Mouse (Mus musculus): ENCODE data around the gene Hoxb3. TPM values are rescaled to one million over a fixed set of nuclear protein-coding genes. Genes with fewer than 3 reads are reported as not detected.
A peak's percentile ranks its signal among the peaks of the same experiment; 100 is the strongest.

Hoxb3 gene
- polyA plus RNA-seq, 1 experiment from 2014 or later: 0.81 TPM

GRCm38 (mm10) chr11:96396772-96397626 lies 73.9 kb downstream of the Hoxb3 start:
- no peaks in the 10 kb centered on the region for H3K27me3 ChIP-seq (replicated peaks; ENCODE audit: control insufficient read depth, insufficient read depth, low read length)
- H3K4me2 ChIP-seq (ENCODE audit: low read depth, low read length): no peak overlapping the region
- peaks cover 10% of the 10 kb centered on the region for H3K4me1 ChIP-seq (ENCODE audit: control insufficient read depth, insufficient read depth, low read length)
- H3K36me3 ChIP-seq (ENCODE audit: control insufficient read depth, insufficient read depth, low read length): no peaks in the 10 kb centered on the region
- H3K9me3 ChIP-seq (ENCODE audit: control insufficient read depth, low read length): no peaks in the 10 kb centered on the region
- no peak overlapping the region for H3K9ac ChIP-seq (ENCODE audit: low read depth, low read length)
- DNase-seq (ENCODE audit: low spot score) (no peak), ATAC-seq (ENCODE audit: low read depth) (no peak)
- H3K27ac ChIP-seq (replicated peaks; ENCODE audit: low read depth, low read length): no peak overlapping the region
- H3K4me3 ChIP-seq (ENCODE audit: low read depth, low read length): no peak overlapping the region
- 12% methylated on average over 15 of the region's 15 CpGs for WGBS

MicroRNAs encoded within 50 kb of the gene (microRNA counts, 519-probe panel; counts per million panel counts)
- microRNA mmu-miR-10a: 2,755 counts per million, percentile 60 among the panel's probes with 10 or more counts

Small RNA genes lying within 50 kb of the gene (microRNA-seq; reads per million reads assigned to microRNA genes)
- 2,832 reads per million, percentile 85 among the genes with 10 or more reads in this experiment for gene Mir10a (ENCODE audit: borderline number of aligned reads)

Other genes starting within 250 kb of the Hoxb3 start
- gene Atp5g1, start 247.7 kb upstream of the Hoxb3 start, polyA plus RNA-seq (2014; fragmentation: Nextera tagmentation; extraction: Ambion mirVana): 764 and 777 TPM in 2 replicates
- gene Calcoco2, start 211.4 kb upstream of the Hoxb3 start, polyA plus RNA-seq (2014; fragmentation: Nextera tagmentation; extraction: Ambion mirVana): 0.47 TPM in 1 of 2 replicates, not detected in the other
- gene Ttll6, start 189.5 kb upstream of the Hoxb3 start, polyA plus RNA-seq (2014; fragmentation: Nextera tagmentation; extraction: Ambion mirVana): 0.30 and 0.96 TPM in 2 replicates
- not detected in 2 replicates for gene Hoxb13, start 129.0 kb upstream of the Hoxb3 start, polyA plus RNA-seq (2014; fragmentation: Nextera tagmentation; extraction: Ambion mirVana)
- 0.10 TPM in 1 of 2 replicates, not detected in the other for gene Hoxb9, start 51.9 kb upstream of the Hoxb3 start, polyA plus RNA-seq (2014; fragmentation: Nextera tagmentation; extraction: Ambion mirVana)
- gene Hoxb8, start 41.4 kb upstream of the Hoxb3 start, polyA plus RNA-seq (2014; fragmentation: Nextera tagmentation; extraction: Ambion mirVana): not detected in 2 replicates
- 0.39 and 0.42 TPM in 2 replicates for gene Hoxb7, start 36.7 kb upstream of the Hoxb3 start, polyA plus RNA-seq (2014; fragmentation: Nextera tagmentation; extraction: Ambion mirVana)
- 0.22 and 0.97 TPM in 2 replicates for gene Hoxb6, start 30.9 kb upstream of the Hoxb3 start, polyA plus RNA-seq (2014; fragmentation: Nextera tagmentation; extraction: Ambion mirVana)
- 1.8 and 2.4 TPM in 2 replicates for gene Hoxb5, start 20.0 kb upstream of the Hoxb3 start, polyA plus RNA-seq (2014; fragmentation: Nextera tagmentation; extraction: Ambion mirVana)
- gene Hoxb4, start 5.1 kb upstream of the Hoxb3 start, polyA plus RNA-seq (2014; fragmentation: Nextera tagmentation; extraction: Ambion mirVana): 0.62 and 0.70 TPM in 2 replicates
- gene Hoxb2, start 27.2 kb downstream of the Hoxb3 start, polyA plus RNA-seq (2014; fragmentation: Nextera tagmentation; extraction: Ambion mirVana): 7.5 and 8.9 TPM in 2 replicates
- 0.13 TPM in 1 of 2 replicates, not detected in the other for gene Hoxb1, start 42.4 kb downstream of the Hoxb3 start, polyA plus RNA-seq (2014; fragmentation: Nextera tagmentation; extraction: Ambion mirVana)
- 1.5 and 2.3 TPM in 2 replicates for gene Skap1, start 141.3 kb downstream of the Hoxb3 start, polyA plus RNA-seq (2014; fragmentation: Nextera tagmentation; extraction: Ambion mirVana)